Mouse (Mus musculus) hindbrain, embryonic 14.5 days (tissue): ENCODE results near the gene Vmn1r174. TPM values are rescaled to one million over a fixed set of nuclear protein-coding genes. Genes with fewer than 3 reads are reported as not detected.
"Not testable (repeated sequence)": the region's sequence is repeated elsewhere in the genome, so short reads cannot be mapped to it uniquely, and the experiment has no call there.

ENCODE experiments used
- ATAC-seq: fragments of 200-750 bp; cut with Nextera tagmentation; 2 replicates; pipeline ENCODE4 v1.8.0; 2017; ENCODE audit warnings: moderate number of reproducible peaks, mild to moderate bottlenecking, moderate TSS enrichment, moderate library complexity; ENCODE audit not compliant: low FRiP score
- DNase-seq: peaks from one replicate; pipeline ENCODE4 v3.0.0-alpha.2; 2015; ENCODE audit warnings: low spot score
- H3K27ac ChIP-seq: fragments of 300-500 bp; sonication (generic); 2 replicates; pipeline ENCODE4 v1.5.1; 2014; ENCODE audit warnings: mild to moderate bottlenecking, moderate library complexity
- H3K27me3 ChIP-seq: fragments of 300-500 bp; sonication (generic); 2 replicates; pipeline ENCODE4 v1.6.1; 2014; ENCODE audit warnings: mild to moderate bottlenecking, low read length, mixed read lengths; ENCODE audit not compliant: control insufficient read depth, insufficient read depth
- H3K36me3 ChIP-seq: fragments of 300-500 bp; sonication (generic); replicated peaks from 2 replicates; pipeline ENCODE4 v1.6.1; 2014; ENCODE audit not compliant: control insufficient read depth, insufficient read depth
- H3K4me1 ChIP-seq: fragments of 300-500 bp; sonication (generic); replicated peaks from 2 replicates; pipeline ENCODE4 v1.6.1; 2014; ENCODE audit warnings: antibody characterized with exemption, low read length, mixed read lengths; ENCODE audit not compliant: control insufficient read depth, insufficient read depth
- H3K4me2 ChIP-seq: fragments of 300-500 bp; sonication (generic); replicated peaks from 2 replicates; pipeline ENCODE4 v1.6.1; 2014; ENCODE audit warnings: mild to moderate bottlenecking, moderate library complexity
- H3K4me3 ChIP-seq: fragments of 300-500 bp; sonication (generic); replicated peaks from 2 replicates; pipeline ENCODE4 v1.5.1; 2014; ENCODE audit warnings: mild to moderate bottlenecking, low read length
- H3K9ac ChIP-seq: fragments of 300-500 bp; sonication (generic); 2 replicates; pipeline ENCODE4 v1.6.1; 2014
- H3K9me3 ChIP-seq: fragments of 300-500 bp; sonication (generic); 2 replicates; pipeline ENCODE4 v1.6.1; 2016; ENCODE audit warnings: low read length; ENCODE audit not compliant: control insufficient read depth
- WGBS: fragments of 180-500 bp; shearing (Covaris S2); extraction: QIAGEN DNeasy Blood & Tissue Kit; methylation state at CpG from one replicate; pipeline ENCODE4 v1.1.7; 2014; 5-methylcytosine and 5-hydroxymethylcytosine counted together
- polyA plus RNA-seq: library from polyadenylated mRNA; unstranded; fragments of >200 nt; fragmentation: Nextera tagmentation; extraction: Ambion mirVana; gene quantifications from 2 replicates; pipeline ENCODE4 v1.2.1, GENCODE M21; 2014

Gene Vmn1r174
- not detected in 2 replicates for polyA plus RNA-seq

GRCm38 (mm10) chr7:23751970-23752369 is at the start of gene Vmn1r174:
Gene Vmn1r174, plus strand, starts transcription at chr7:23752270.
- 63% methylated on average over 1 of the region's 1 CpGs for WGBS
- not testable (repeated sequence) for H3K36me3 ChIP-seq, H3K4me1 ChIP-seq, ATAC-seq, DNase-seq, H3K27me3 ChIP-seq, H3K9ac ChIP-seq, H3K9me3 ChIP-seq, H3K4me2 ChIP-seq, H3K27ac ChIP-seq, H3K4me3 ChIP-seq

GRCm38 (mm10) chr7:23784526-23784925 is 32.5 kb downstream of the Vmn1r174 start:
- H3K27me3 ChIP-seq: no peaks in the 10 kb centered on the region

DNA sequence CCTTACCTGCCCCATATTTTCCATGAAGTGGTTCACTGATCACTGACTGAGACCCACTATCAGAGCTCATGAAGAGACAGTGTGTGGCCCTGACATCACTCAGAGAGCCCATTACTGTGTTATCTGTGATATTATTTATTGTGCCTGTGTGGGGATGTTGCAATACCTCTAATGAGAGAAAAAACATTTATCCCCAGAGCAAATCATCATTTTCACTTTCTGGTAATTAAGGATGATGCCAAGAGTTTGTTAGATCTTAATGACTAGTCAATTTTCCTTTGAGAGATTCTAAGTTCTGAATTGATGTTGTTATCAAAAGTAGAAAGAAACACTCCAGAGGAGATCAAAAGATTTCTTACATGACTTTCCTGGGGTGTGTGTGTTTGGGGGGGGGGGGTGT is 58.5 kb downstream of the Vmn1r174 start, which contains the start of gene Vmn1r175:
TSS of gene Vmn1r175 (minus strand) at position 101 of the 400 bp plus-strand sequence.
- DNase-seq, H3K4me1 ChIP-seq, H3K4me2 ChIP-seq, ATAC-seq, H3K27me3 ChIP-seq, H3K9ac ChIP-seq, H3K4me3 ChIP-seq, H3K27ac ChIP-seq, H3K36me3 ChIP-seq: not testable (repeated sequence)
- H3K9me3 ChIP-seq: peaks cover 14% of the 10 kb centered on the region; the same call in 1 of the 2 replicates

More at GRCm38 (mm10) chr7:23784526-23784925, 32.5 kb downstream of the Vmn1r174 start:
- H3K27ac ChIP-seq: no peak overlapping the region
- H3K4me3 ChIP-seq: no peak overlapping the region
- H3K9me3 ChIP-seq: peaks cover 52% of the 10 kb centered on the region
- ATAC-seq (no peak), DNase-seq (no peak)
- WGBS: 83% methylated on average over 6 of the region's 6 CpGs
- H3K4me1 ChIP-seq: no peaks in the 10 kb centered on the region
- no peak overlapping the region for H3K9ac ChIP-seq
- H3K36me3 ChIP-seq: no peaks in the 10 kb centered on the region
- no peak overlapping the region for H3K4me2 ChIP-seq

Other genes with a start within 250 kb of the Vmn1r174 start
- not detected in 2 replicates for gene Vmn1r167, start 245.1 kb upstream of the Vmn1r174 start, polyA plus RNA-seq
- not detected in 2 replicates for gene Vmn1r168, start 212.5 kb upstream of the Vmn1r174 start, polyA plus RNA-seq
- not detected in 2 replicates for gene Vmn1r169, start 176.7 kb upstream of the Vmn1r174 start, polyA plus RNA-seq
- not detected in 2 replicates for gene Vmn1r170, start 146.1 kb upstream of the Vmn1r174 start, polyA plus RNA-seq
- not detected in 2 replicates for gene Vmn1r171, start 121.5 kb upstream of the Vmn1r174 start, polyA plus RNA-seq
- gene Vmn1r172, start 94.0 kb upstream of the Vmn1r174 start, polyA plus RNA-seq: not detected in 2 replicates
- not detected in 2 replicates for gene Vmn1r173, start 51.6 kb upstream of the Vmn1r174 start, polyA plus RNA-seq
- gene Vmn1r175, start 58.4 kb downstream of the Vmn1r174 start, polyA plus RNA-seq: not detected in 2 replicates
- not detected in 2 replicates for gene Vmn1r176, start 85.1 kb downstream of the Vmn1r174 start, polyA plus RNA-seq
- gene Vmn1r177, start 114.2 kb downstream of the Vmn1r174 start, polyA plus RNA-seq: not detected in 2 replicates
- gene Vmn1r178, start 139.7 kb downstream of the Vmn1r174 start, polyA plus RNA-seq: not detected in 2 replicates
- gene Vmn1r179, start 174.7 kb downstream of the Vmn1r174 start, polyA plus RNA-seq: not detected in 2 replicates
- gene Vmn1r180, start 198.4 kb downstream of the Vmn1r174 start, polyA plus RNA-seq: not detected in 2 replicates
- not detected in 2 replicates for gene Vmn1r181, start 222.3 kb downstream of the Vmn1r174 start, polyA plus RNA-seq
- not detected in 2 replicates for gene V1rd19, start 249.4 kb downstream of the Vmn1r174 start, polyA plus RNA-seq